Mouse (Mus musculus) stomach, postnatal 0 days (tissue): ENCODE data around the gene Sult6b2. TPM values are rescaled to one million over a fixed set of nuclear protein-coding genes. Genes with fewer than 3 reads are reported as not detected.
A peak's percentile ranks its signal among the peaks of the same experiment; 100 is the strongest.

Experiments
- ATAC-seq: fragments of 200-750 bp; cut with Nextera tagmentation; 2 replicates; pipeline ENCODE4 v1.8.0; 2017; ENCODE audit not compliant: low FRiP score, low TSS enrichment
- DNase-seq: peaks from one replicate; pipeline ENCODE4 v3.0.0-alpha.2; 2016; ENCODE audit warnings: low spot score
- H3K27ac ChIP-seq: fragments of 300-500 bp; sonication (generic); replicated peaks from 2 replicates; pipeline ENCODE4 v1.5.1; 2014; ENCODE audit warnings: mild to moderate bottlenecking, control low read depth
- H3K27me3 ChIP-seq: fragments of 300-500 bp; sonication (generic); 2 replicates; pipeline ENCODE4 v1.6.1; 2014; ENCODE audit warnings: low read length; ENCODE audit not compliant: control insufficient read depth, insufficient read depth
- H3K36me3 ChIP-seq: fragments of 300-500 bp; sonication (generic); 2 replicates; pipeline ENCODE4 v1.6.1; 2014; ENCODE audit warnings: low read length, mixed read lengths; ENCODE audit not compliant: control insufficient read depth, insufficient read depth
- H3K4me1 ChIP-seq: fragments of 300-500 bp; sonication (generic); replicated peaks from 2 replicates; pipeline ENCODE4 v1.6.1; 2014; ENCODE audit warnings: antibody characterized with exemption; ENCODE audit not compliant: control insufficient read depth, insufficient read depth
- H3K4me2 ChIP-seq: fragments of 300-500 bp; sonication (generic); replicated peaks from 2 replicates; pipeline ENCODE4 v1.6.1; 2014; ENCODE audit warnings: low read depth, mild to moderate bottlenecking, control low read depth, moderate library complexity
- H3K4me3 ChIP-seq: fragments of 300-500 bp; sonication (generic); 2 replicates; pipeline ENCODE4 v1.5.1; 2014; ENCODE audit warnings: low read depth, low read length, control low read depth
- H3K9ac ChIP-seq: fragments of 300-500 bp; sonication (generic); 2 replicates; pipeline ENCODE4 v1.6.1; 2014; ENCODE audit warnings: mild to moderate bottlenecking, low read length, control low read depth, mixed read lengths
- H3K9me3 ChIP-seq: fragments of 300-500 bp; sonication (generic); 2 replicates; pipeline ENCODE4 v1.6.1; 2016; ENCODE audit warnings: low read length; ENCODE audit not compliant: control insufficient read depth
- CTCF ChIP-seq: IDR thresholded peaks from 2 replicates; pipeline ENCODE4 v1.5.1; 2016; ENCODE audit warnings: antibody characterized with exemption, low read depth, mild to moderate bottlenecking, moderate library complexity
- EP300 ChIP-seq: optimal IDR thresholded peaks from 2 replicates; pipeline ENCODE3; 2016; ENCODE audit warnings: antibody characterized with exemption
- WGBS: fragments of 180-500 bp; shearing (Covaris S2); extraction: QIAGEN DNeasy Blood & Tissue Kit; methylation state at CpG from one replicate; pipeline ENCODE4 v1.1.7; 2014; 5-methylcytosine and 5-hydroxymethylcytosine counted together
- polyA plus RNA-seq: library from polyadenylated mRNA; unstranded; fragments of >200 nt; fragmentation: Nextera tagmentation; extraction: Ambion mirVana; gene quantifications from 2 replicates; pipeline ENCODE4 v1.2.1, GENCODE M21; 2015

The Sult6b2 gene
- polyA plus RNA-seq, 1 experiment from 2014 or later = not detected

- Histone ChIP-seq H3K9me3 (no peaks in the 10 kb centered on the region), H3K4me3 (peak within 1 kb of the TSS; percentile 94), H3K4me2 (peak within 1 kb of the TSS; percentile 92), H3K9ac (peak within 1 kb of the TSS; percentile 92), H3K27ac (peak within 1 kb of the TSS; percentile 96), H3K36me3 (no peaks in the 10 kb centered on the region), H3K27me3 (no peaks in the 10 kb centered on the region), H3K4me1 (peaks cover 3% of the 10 kb centered on the region; the same call in 1 of the 2 replicates)
- ATAC-seq (peak; percentile 98), DNase-seq (peak; percentile 95)
- under 1% methylated on average over 56 of the region's 68 CpGs for WGBS
- no peak for TF ChIP-seq CTCF
Measured at GRCm38 (mm10) chr6:142756507-142757333, 47.6 kb downstream of the Sult6b2 start, which contains the start of gene Cmas. Gene Cmas (plus strand): TSS chr6:142756686.

GRCm38 (mm10) chr6:142752331-142753246 is 51.7 kb downstream of the Sult6b2 start:
- H3K4me3 ChIP-seq = no peak overlapping the region
- WGBS = 40% methylated on average over 14 of the region's 14 CpGs
- DNase-seq (no peak), ATAC-seq (no peak)
- H3K27me3 ChIP-seq = no peaks in the 10 kb centered on the region
- H3K36me3 ChIP-seq = no peaks in the 10 kb centered on the region
- no peaks in the 10 kb centered on the region for H3K4me1 ChIP-seq
- H3K9ac ChIP-seq = no peak overlapping the region
- H3K27ac ChIP-seq = no peak overlapping the region
- no peak for TF ChIP-seq EP300
- no peak for TF ChIP-seq CTCF
- H3K9me3 ChIP-seq = no peaks in the 10 kb centered on the region
- no peak overlapping the region for H3K4me2 ChIP-seq

GRCm38 (mm10) chr6:142751365-142751764 is 52.9 kb downstream of the Sult6b2 start:
- no peak overlapping the region for H3K9ac ChIP-seq
- H3K27me3 ChIP-seq = no peaks in the 10 kb centered on the region
- WGBS = 61% methylated on average over 9 of the region's 9 CpGs
- DNase-seq = no peak
- no peak overlapping the region for H3K4me3 ChIP-seq
- no peaks in the 10 kb centered on the region for H3K36me3 ChIP-seq
- H3K9me3 ChIP-seq = no peaks in the 10 kb centered on the region
- H3K4me2 ChIP-seq = no peak overlapping the region
- H3K27ac ChIP-seq = no peak overlapping the region
- TF ChIP-seq EP300 = no peak
- no peak for TF ChIP-seq CTCF
- ATAC-seq = no peak
- H3K4me1 ChIP-seq = no peaks in the 10 kb centered on the region

GRCm38 (mm10) chr6:142748057-142748708 is 56.1 kb downstream of the Sult6b2 start:
- no peak for ATAC-seq

GRCm38 (mm10) chr6:142747165-142747564 is 57.1 kb downstream of the Sult6b2 start:
- no peaks in the 10 kb centered on the region for H3K4me1 ChIP-seq
- H3K36me3 ChIP-seq = no peaks in the 10 kb centered on the region
- no peak overlapping the region for H3K4me3 ChIP-seq
- H3K9ac ChIP-seq = no peak overlapping the region
- no peaks in the 10 kb centered on the region for H3K27me3 ChIP-seq
- 37% methylated on average over 2 of the region's 2 CpGs for WGBS
- ATAC-seq (peak; percentile 51; the same call in 1 of the 2 replicates), DNase-seq (no peak)
- TF ChIP-seq EP300 (no peak), CTCF (no peak)
- peak overlapping the region; percentile 30; the same call in 1 of the 2 replicates for H3K4me2 ChIP-seq
- H3K9me3 ChIP-seq = no peaks in the 10 kb centered on the region
- peak overlapping the region; percentile 64 for H3K27ac ChIP-seq

More at GRCm38 (mm10) chr6:142748057-142748708, 56.1 kb downstream of the Sult6b2 start:
- WGBS = 37% methylated on average over 8 of the region's 8 CpGs
- Histone ChIP-seq H3K9ac (no peak overlapping the region), H3K36me3 (no peaks in the 10 kb centered on the region), H3K4me3 (no peak overlapping the region), H3K4me2 (no peak overlapping the region), H3K27ac (no peak overlapping the region), H3K4me1 (no peaks in the 10 kb centered on the region), H3K27me3 (no peaks in the 10 kb centered on the region), H3K9me3 (no peaks in the 10 kb centered on the region)
- DNase-seq = no peak
- no peak for TF ChIP-seq CTCF
- TF ChIP-seq EP300 = no peak
